Mouse (Mus musculus): Measurements from ENCODE around the gene Tvp23b. TPM values are rescaled to one million over a fixed set of nuclear protein-coding genes. Genes with fewer than 3 reads are reported as not detected.

Tvp23b gene
- total RNA-seq, 1 experiment from 2014 or later: 23.5 TPM

GRCm38 (mm10) chr11:62931141-62931540 lies 51.9 kb downstream of the Tvp23b start:
- no peak for ATAC-seq (replicated peaks; ENCODE audit: insufficient number of reproducible peaks, low FRiP score, low TSS enrichment, poor library complexity, severe bottlenecking)

- ATAC-seq (replicated peaks; ENCODE audit: insufficient number of reproducible peaks, low FRiP score, low TSS enrichment, poor library complexity, severe bottlenecking): no peak
These were observed 53.8 kb downstream of the Tvp23b start for GRCm38 (mm10) chr11:62933099-62933498.

- ATAC-seq (replicated peaks; ENCODE audit: insufficient number of reproducible peaks, low FRiP score, low TSS enrichment, poor library complexity, severe bottlenecking): no peak
These were observed 55.7 kb downstream of the Tvp23b start for GRCm38 (mm10) chr11:62934795-62935514.

- no peak for ATAC-seq (replicated peaks; ENCODE audit: insufficient number of reproducible peaks, low FRiP score, low TSS enrichment, poor library complexity, severe bottlenecking)
These were observed 58.7 kb downstream of the Tvp23b start for GRCm38 (mm10) chr11:62937986-62938385.

GRCm38 (mm10) chr11:62938921-62939320 lies 59.7 kb downstream of the Tvp23b start:
- ATAC-seq (replicated peaks; ENCODE audit: insufficient number of reproducible peaks, low FRiP score, low TSS enrichment, poor library complexity, severe bottlenecking): no peak

GRCm38 (mm10) chr11:62940176-62940575 lies 60.9 kb downstream of the Tvp23b start:
- ATAC-seq (replicated peaks; ENCODE audit: insufficient number of reproducible peaks, low FRiP score, low TSS enrichment, poor library complexity, severe bottlenecking): no peak

- ATAC-seq (replicated peaks; ENCODE audit: insufficient number of reproducible peaks, low FRiP score, low TSS enrichment, poor library complexity, severe bottlenecking): no peak
These were observed 64.3 kb downstream of the Tvp23b start for GRCm38 (mm10) chr11:62943538-62943937.

- ATAC-seq (replicated peaks; ENCODE audit: insufficient number of reproducible peaks, low FRiP score, low TSS enrichment, poor library complexity, severe bottlenecking): no peak
These were observed 66.3 kb downstream of the Tvp23b start for GRCm38 (mm10) chr11:62945514-62945913.

- no peak for ATAC-seq (replicated peaks; ENCODE audit: insufficient number of reproducible peaks, low FRiP score, low TSS enrichment, poor library complexity, severe bottlenecking)
These were observed 70.3 kb downstream of the Tvp23b start for GRCm38 (mm10) chr11:62949548-62949947.

GRCm38 (mm10) chr11:62951012-62951411 lies 71.8 kb downstream of the Tvp23b start, which contains the start of gene Cdrt4:
Gene Cdrt4, plus strand, starts transcription at chr11:62951193.
- ATAC-seq (replicated peaks; ENCODE audit: insufficient number of reproducible peaks, low FRiP score, low TSS enrichment, poor library complexity, severe bottlenecking): no peak

GRCm38 (mm10) chr11:62954766-62955165 lies 75.5 kb downstream of the Tvp23b start:
- no peak for ATAC-seq (replicated peaks; ENCODE audit: insufficient number of reproducible peaks, low FRiP score, low TSS enrichment, poor library complexity, severe bottlenecking)

- no peak for ATAC-seq (replicated peaks; ENCODE audit: insufficient number of reproducible peaks, low FRiP score, low TSS enrichment, poor library complexity, severe bottlenecking)
These were observed 75.9 kb downstream of the Tvp23b start for GRCm38 (mm10) chr11:62955186-62955585.

- ATAC-seq (replicated peaks; ENCODE audit: insufficient number of reproducible peaks, low FRiP score, low TSS enrichment, poor library complexity, severe bottlenecking): no peak
These were observed 76.5 kb downstream of the Tvp23b start for GRCm38 (mm10) chr11:62955776-62956175.

- no peak for ATAC-seq (replicated peaks; ENCODE audit: insufficient number of reproducible peaks, low FRiP score, low TSS enrichment, poor library complexity, severe bottlenecking)
These were observed 78.4 kb downstream of the Tvp23b start for GRCm38 (mm10) chr11:62957626-62958180.

- ATAC-seq (replicated peaks; ENCODE audit: insufficient number of reproducible peaks, low FRiP score, low TSS enrichment, poor library complexity, severe bottlenecking): no peak
These were observed 84.0 kb downstream of the Tvp23b start for GRCm38 (mm10) chr11:62963292-62963691.

GRCm38 (mm10) chr11:62966424-62966764 lies 87.1 kb downstream of the Tvp23b start:
- no peak for ATAC-seq (replicated peaks; ENCODE audit: insufficient number of reproducible peaks, low FRiP score, low TSS enrichment, poor library complexity, severe bottlenecking)

Other genes starting within 250 kb of the Tvp23b start
- gene Lrrc75a, start 230.9 kb upstream of the Tvp23b start, total RNA-seq (2017): 1.3 to 6.4 TPM (median 4.1 TPM) in 3 replicates
- gene Mmgt2, start 230.8 kb upstream of the Tvp23b start, total RNA-seq (2017): 11.6 to 45.4 TPM (median 31.4 TPM) in 3 replicates
- 4.4 to 15.7 TPM (median 5.0 TPM) in 3 replicates for gene Zfp287, start 147.6 kb upstream of the Tvp23b start, total RNA-seq (2017)
- not detected in 3 replicates for gene Gm10428, start 126.4 kb upstream of the Tvp23b start, total RNA-seq (2017)
- 3.0 TPM in 1 of 3 replicates, not detected in the others for gene Zfp286, start 90.0 kb upstream of the Tvp23b start, total RNA-seq (2017)
- gene Trim16, start 59.2 kb upstream of the Tvp23b start, total RNA-seq (2017): 5.9 to 8.1 TPM (median 7.3 TPM) in 3 replicates
- gene Fbxw10, start 32.4 kb upstream of the Tvp23b start, total RNA-seq (2017): 0.75 to 2.6 TPM (median 2.5 TPM) in 3 replicates
- gene Cdrt4, start 71.7 kb downstream of the Tvp23b start, total RNA-seq (2017): 2.3 TPM in 1 of 3 replicates, not detected in the others
- gene Tekt3, start 182.2 kb downstream of the Tvp23b start, total RNA-seq (2017): not detected in 3 replicates
- gene Pmp22, start 249.5 kb downstream of the Tvp23b start, total RNA-seq (2017): not detected in 3 replicates